Mouse (Mus musculus): ENCODE data around the gene Krt81. TPM values are rescaled to one million over a fixed set of nuclear protein-coding genes. Genes with fewer than 3 reads are reported as not detected.

The Krt81 gene
- polyA plus RNA-seq, 1 experiment from 2014 or later: not detected

DNA sequence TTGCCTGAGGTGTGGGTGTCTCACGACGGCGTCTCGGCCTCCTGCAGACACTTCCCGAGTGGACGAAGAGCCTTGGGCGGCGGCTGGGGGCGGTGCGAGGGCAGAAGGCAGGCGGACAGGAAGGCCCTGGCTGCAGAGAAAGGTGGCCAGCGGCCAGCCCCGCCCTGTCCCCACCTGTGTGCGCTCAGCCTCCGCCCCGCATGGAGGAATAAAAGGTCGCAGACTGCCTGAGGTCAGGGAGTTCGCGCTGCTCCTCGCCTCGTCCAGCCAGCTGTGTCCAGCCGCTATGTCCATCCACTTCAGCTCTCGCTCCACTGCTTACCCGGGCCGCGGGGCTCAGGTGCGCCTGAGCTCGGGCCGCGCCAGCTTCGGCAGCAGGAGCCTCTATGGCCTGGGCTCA, 51.4 kb downstream of the Krt81 start:
- Histone ChIP-seq H3K36me3 (no peaks in the 10 kb centered on the region), H3K27ac (0 out of 2 replicates have a peak overlapping the region, but pooled peaks have one; percentile 12), H3K4me3 (peak overlapping the region; percentile 25), H3K27me3 (peaks cover 32% of the 10 kb centered on the region), H3K9me3 (replicated peaks) (no peaks in the 10 kb centered on the region), H3K4me2 (0 out of 2 replicates have a peak overlapping the region, but pooled peaks have one; percentile 21), H3K9ac (no peak overlapping the region), H3K4me1 (replicated peaks) (peaks cover 9% of the 10 kb centered on the region; the same call in 1 of the 2 replicates)
- ATAC-seq (replicated peaks; ENCODE audit: insufficient number of reproducible peaks, insufficient read depth, low FRiP score, low read depth): no peak
- WGBS: 34% methylated on average over 31 of the region's 31 CpGs

DNA sequence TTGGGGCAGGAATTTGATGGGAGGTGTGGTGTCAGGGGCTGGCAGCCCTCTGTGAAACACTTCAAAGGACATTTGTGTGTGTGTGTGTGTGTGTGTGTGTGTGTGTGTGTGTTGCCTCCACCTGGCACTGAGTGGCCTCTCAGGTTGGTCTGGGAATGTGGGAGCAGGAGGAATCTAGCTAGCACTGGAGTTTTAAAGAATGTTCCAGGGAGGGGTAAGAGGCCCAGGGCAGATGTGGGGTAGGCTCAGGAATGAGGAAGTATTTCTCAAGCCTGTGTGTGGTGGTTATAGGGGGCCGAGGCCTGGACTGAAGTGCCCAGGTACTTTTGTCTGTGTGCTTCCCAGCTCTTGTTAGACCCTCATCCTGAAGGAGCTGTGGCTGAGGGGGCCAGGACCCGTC, 52.8 kb downstream of the Krt81 start, which contains the start of gene Krt7:
Krt7 (plus strand) TSS at position 269 of the 400 bp plus-strand sequence.
- Histone ChIP-seq H3K4me1 (replicated peaks) (peaks cover 9% of the 10 kb centered on the region; the same call in 1 of the 2 replicates), H3K4me2 (no peak within 1 kb of the TSS), H3K9me3 (replicated peaks) (no peaks in the 10 kb centered on the region), H3K27ac (peak within 1 kb of the TSS; percentile 12; the same call in 1 of the 2 replicates), H3K36me3 (no peaks in the 10 kb centered on the region), H3K4me3 (peak within 1 kb of the TSS; percentile 25; the same call in 1 of the 2 replicates), H3K27me3 (peaks cover 32% of the 10 kb centered on the region), H3K9ac (no peak within 1 kb of the TSS)
- WGBS: 24% methylated on average over 2 of the region's 2 CpGs
- ATAC-seq (replicated peaks; ENCODE audit: insufficient number of reproducible peaks, insufficient read depth, low FRiP score, low read depth): no peak

Other genes starting within 250 kb of the Krt81 start
- 3.3 and 5.0 TPM in 2 replicates for gene Grasp, start 239.6 kb downstream of the Krt81 start, polyA plus RNA-seq (2015; fragmentation: Nextera tagmentation; extraction: Ambion mirVana)
- 10.6 and 12.5 TPM in 2 replicates for gene Nr4a1, start 209.5 kb downstream of the Krt81 start, polyA plus RNA-seq (2015; fragmentation: Nextera tagmentation; extraction: Ambion mirVana)
- gene Atg101, start 179.5 kb downstream of the Krt81 start, polyA plus RNA-seq (2015; fragmentation: Nextera tagmentation; extraction: Ambion mirVana): 52.0 and 59.9 TPM in 2 replicates
- gene 6030408B16Rik, start 170.5 kb downstream of the Krt81 start, polyA plus RNA-seq (2015; fragmentation: Nextera tagmentation; extraction: Ambion mirVana): 3.1 and 4.8 TPM in 2 replicates
- 7.4 and 8.1 TPM in 2 replicates for gene Krt80, start 93.6 kb downstream of the Krt81 start, polyA plus RNA-seq (2015; fragmentation: Nextera tagmentation; extraction: Ambion mirVana)
- gene Krt7, start 52.7 kb downstream of the Krt81 start, polyA plus RNA-seq (2015; fragmentation: Nextera tagmentation; extraction: Ambion mirVana): 17.4 and 28.2 TPM in 2 replicates
- 0.15 TPM in 1 of 2 replicates, not detected in the other for gene Krt87, start 24.9 kb downstream of the Krt81 start, polyA plus RNA-seq (2015; fragmentation: Nextera tagmentation; extraction: Ambion mirVana)
- not detected in 2 replicates for gene Krt88, start 16.0 kb downstream of the Krt81 start, polyA plus RNA-seq (2015; fragmentation: Nextera tagmentation; extraction: Ambion mirVana)
- not detected in 2 replicates for gene Krt86, start 9.7 kb upstream of the Krt81 start, polyA plus RNA-seq (2015; fragmentation: Nextera tagmentation; extraction: Ambion mirVana)
- not detected in 2 replicates for gene Krt83, start 27.8 kb upstream of the Krt81 start, polyA plus RNA-seq (2015; fragmentation: Nextera tagmentation; extraction: Ambion mirVana)
- gene Gm49425, start 53.5 kb upstream of the Krt81 start, polyA plus RNA-seq (2015; fragmentation: Nextera tagmentation; extraction: Ambion mirVana): not detected in 2 replicates
- not detected in 2 replicates for gene Krt84, start 69.1 kb upstream of the Krt81 start, polyA plus RNA-seq (2015; fragmentation: Nextera tagmentation; extraction: Ambion mirVana)
- gene Krt82, start 86.9 kb upstream of the Krt81 start, polyA plus RNA-seq (2015; fragmentation: Nextera tagmentation; extraction: Ambion mirVana): not detected in 2 replicates
- 0.09 TPM in 1 of 2 replicates, not detected in the other for gene Krt90, start 99.2 kb upstream of the Krt81 start, polyA plus RNA-seq (2015; fragmentation: Nextera tagmentation; extraction: Ambion mirVana)
- gene Krt75, start 110.2 kb upstream of the Krt81 start, polyA plus RNA-seq (2015; fragmentation: Nextera tagmentation; extraction: Ambion mirVana): 0.05 and 0.47 TPM in 2 replicates
- not detected in 2 replicates for gene Gm5414, start 164.4 kb upstream of the Krt81 start, polyA plus RNA-seq (2015; fragmentation: Nextera tagmentation; extraction: Ambion mirVana)
- gene Gm5478, start 183.6 kb upstream of the Krt81 start, polyA plus RNA-seq (2015; fragmentation: Nextera tagmentation; extraction: Ambion mirVana): not detected in 2 replicates
- not detected in 2 replicates for gene Krt6b, start 216.5 kb upstream of the Krt81 start, polyA plus RNA-seq (2015; fragmentation: Nextera tagmentation; extraction: Ambion mirVana)
- 0.20 and 0.36 TPM in 2 replicates for gene Krt6a, start 230.6 kb upstream of the Krt81 start, polyA plus RNA-seq (2015; fragmentation: Nextera tagmentation; extraction: Ambion mirVana)
- 2.8 and 29.6 TPM in 2 replicates for gene Krt5, start 249.1 kb upstream of the Krt81 start, polyA plus RNA-seq (2015; fragmentation: Nextera tagmentation; extraction: Ambion mirVana)

Measured in heart, embryonic 15.5 days (tissue).